Mouse (Mus musculus) midbrain, embryonic 14.5 days (tissue): ENCODE measurements around the gene Tspan2. TPM values are rescaled to one million over a fixed set of nuclear protein-coding genes. Genes with fewer than 3 reads are reported as not detected.

ENCODE experiments used
- ATAC-seq: fragments of 200-750 bp; cut with Nextera tagmentation; 2 replicates; pipeline ENCODE4 v1.8.0; 2017; ENCODE audit warnings: moderate number of reproducible peaks, moderate library complexity; ENCODE audit not compliant: low FRiP score, low TSS enrichment
- DNase-seq: peaks from one replicate; pipeline ENCODE4 v3.0.0-alpha.2; 2015
- H3K27ac ChIP-seq: fragments of 300-500 bp; sonication (generic); replicated peaks from 2 replicates; pipeline ENCODE4 v1.5.1; 2014; ENCODE audit warnings: mild to moderate bottlenecking, low read depth, low read length, moderate library complexity
- H3K27me3 ChIP-seq: fragments of 300-500 bp; sonication (generic); 2 replicates; pipeline ENCODE4 v1.6.1; 2014; ENCODE audit warnings: low read length, control low read depth, mixed read lengths; ENCODE audit not compliant: control insufficient read depth, insufficient read depth
- H3K36me3 ChIP-seq: fragments of 300-500 bp; sonication (generic); 2 replicates; pipeline ENCODE4 v1.6.1; 2014; ENCODE audit warnings: low read length, control low read depth; ENCODE audit not compliant: control insufficient read depth, insufficient read depth
- H3K4me1 ChIP-seq: fragments of 300-500 bp; sonication (generic); 2 replicates; pipeline ENCODE4 v1.6.1; 2014; ENCODE audit warnings: mild to moderate bottlenecking, antibody characterized with exemption, low read length, control low read depth; ENCODE audit not compliant: control insufficient read depth, insufficient read depth
- H3K4me2 ChIP-seq: fragments of 300-500 bp; sonication (generic); 2 replicates; pipeline ENCODE4 v1.6.1; 2014; ENCODE audit warnings: mild to moderate bottlenecking, low read length, moderate library complexity
- H3K4me3 ChIP-seq: fragments of 300-500 bp; sonication (generic); replicated peaks from 2 replicates; pipeline ENCODE4 v1.5.1; 2014; ENCODE audit warnings: low read depth, low read length
- H3K9ac ChIP-seq: fragments of 300-500 bp; sonication (generic); replicated peaks from 2 replicates; pipeline ENCODE4 v1.6.1; 2014; ENCODE audit warnings: mild to moderate bottlenecking, low read length, moderate library complexity
- H3K9me3 ChIP-seq: fragments of 300-500 bp; sonication (generic); 2 replicates; pipeline ENCODE4 v1.6.1; 2016; ENCODE audit warnings: low read length, control low read depth, mixed read lengths; ENCODE audit not compliant: control insufficient read depth
- WGBS: fragments of 180-500 bp; shearing (Covaris S2); extraction: QIAGEN DNeasy Blood & Tissue Kit; methylation state at CpG from one replicate; pipeline ENCODE4 v1.1.7; 2014; 5-methylcytosine and 5-hydroxymethylcytosine counted together
- polyA plus RNA-seq: library from polyadenylated mRNA; unstranded; fragments of >200 nt; fragmentation: Nextera tagmentation; extraction: Ambion mirVana; gene quantifications from 2 replicates; pipeline ENCODE4 v1.2.1, GENCODE M21; 2014

Gene Tspan2
- polyA plus RNA-seq, 1 experiment from 2014 or later = 10.4 TPM

- DNase-seq (no peak), ATAC-seq (no peak)
- H3K4me3 ChIP-seq = no peak overlapping the region
- peaks cover 20% of the 10 kb centered on the region for H3K4me1 ChIP-seq
- 86% methylated on average over 10 of the region's 10 CpGs for WGBS
- no peak overlapping the region for H3K27ac ChIP-seq
- no peaks in the 10 kb centered on the region for H3K9me3 ChIP-seq
- H3K27me3 ChIP-seq = no peaks in the 10 kb centered on the region
- H3K4me2 ChIP-seq = no peak overlapping the region
- H3K9ac ChIP-seq = no peak overlapping the region
- no peaks in the 10 kb centered on the region for H3K36me3 ChIP-seq
Measured at GRCm38 (mm10) chr3:102738161-102738901, 4.0 kb downstream of the Tspan2 start.

GRCm38 (mm10) chr3:102738926-102739325 is 4.6 kb downstream of the Tspan2 start:
- Histone ChIP-seq H3K27me3 (no peaks in the 10 kb centered on the region), H3K4me3 (no peak overlapping the region), H3K4me2 (no peak overlapping the region), H3K9ac (no peak overlapping the region), H3K9me3 (no peaks in the 10 kb centered on the region), H3K27ac (no peak overlapping the region), H3K4me1 (peaks cover 25% of the 10 kb centered on the region), H3K36me3 (no peaks in the 10 kb centered on the region)
- WGBS = 76% methylated on average over 6 of the region's 6 CpGs
- DNase-seq = no peak
- no peak for ATAC-seq

GRCm38 (mm10) chr3:102742725-102743124 is 8.4 kb downstream of the Tspan2 start:
- no peak for DNase-seq
- Histone ChIP-seq H3K4me1 (peaks cover 19% of the 10 kb centered on the region), H3K36me3 (no peaks in the 10 kb centered on the region), H3K4me3 (no peak overlapping the region), H3K9me3 (no peaks in the 10 kb centered on the region), H3K27me3 (no peaks in the 10 kb centered on the region), H3K4me2 (no peak overlapping the region), H3K9ac (0 out of 2 replicates have a peak overlapping the region, but pooled peaks have one; percentile 16), H3K27ac (no peak overlapping the region)
- ATAC-seq = no peak
- 28% methylated on average over 4 of the region's 4 CpGs for WGBS

GRCm38 (mm10) chr3:102743202-102743601 is 8.9 kb downstream of the Tspan2 start:
- Histone ChIP-seq H3K27me3 (no peaks in the 10 kb centered on the region), H3K4me2 (no peak overlapping the region), H3K4me3 (no peak overlapping the region), H3K36me3 (no peaks in the 10 kb centered on the region), H3K4me1 (peaks cover 24% of the 10 kb centered on the region), H3K9me3 (no peaks in the 10 kb centered on the region), H3K9ac (no peak overlapping the region), H3K27ac (no peak overlapping the region)
- 27% methylated on average over 4 of the region's 4 CpGs for WGBS
- ATAC-seq = no peak
- DNase-seq = no peak

- ATAC-seq = no peak
- no peaks in the 10 kb centered on the region for H3K36me3 ChIP-seq
- H3K9me3 ChIP-seq = no peaks in the 10 kb centered on the region
- H3K9ac ChIP-seq = no peak overlapping the region
- no peak overlapping the region for H3K27ac ChIP-seq
- peaks cover 25% of the 10 kb centered on the region for H3K4me1 ChIP-seq
- no peaks in the 10 kb centered on the region for H3K27me3 ChIP-seq
- H3K4me3 ChIP-seq = no peak overlapping the region
- no peak overlapping the region for H3K4me2 ChIP-seq
- WGBS = 63% methylated on average over 9 of the region's 9 CpGs
- DNase-seq = no peak
Measured at GRCm38 (mm10) chr3:102743781-102744471, 9.6 kb downstream of the Tspan2 start.

- H3K27ac ChIP-seq = no peak overlapping the region
- ATAC-seq = no peak
- WGBS = 45% methylated on average over 5 of the region's 5 CpGs
Measured at GRCm38 (mm10) chr3:102744657-102745056, 10.3 kb downstream of the Tspan2 start.

GRCm38 (mm10) chr3:102746174-102746573 is 11.8 kb downstream of the Tspan2 start:
- Histone ChIP-seq H3K9me3 (no peaks in the 10 kb centered on the region), H3K27me3 (no peaks in the 10 kb centered on the region), H3K4me3 (no peak overlapping the region), H3K9ac (no peak overlapping the region), H3K4me2 (no peak overlapping the region), H3K4me1 (peaks cover 25% of the 10 kb centered on the region), H3K27ac (no peak overlapping the region), H3K36me3 (no peaks in the 10 kb centered on the region)
- no peak for ATAC-seq
- WGBS = 90% methylated on average over 4 of the region's 4 CpGs
- DNase-seq = no peak

More at GRCm38 (mm10) chr3:102744657-102745056, 10.3 kb downstream of the Tspan2 start:
- Histone ChIP-seq H3K9ac (no peak overlapping the region), H3K9me3 (no peaks in the 10 kb centered on the region), H3K4me3 (no peak overlapping the region), H3K27me3 (no peaks in the 10 kb centered on the region), H3K4me2 (no peak overlapping the region), H3K36me3 (no peaks in the 10 kb centered on the region), H3K4me1 (peaks cover 25% of the 10 kb centered on the region)
- DNase-seq = no peak

- peaks cover 17% of the 10 kb centered on the region for H3K4me1 ChIP-seq
- no peaks in the 10 kb centered on the region for H3K9me3 ChIP-seq
- no peak overlapping the region for H3K4me2 ChIP-seq
- WGBS = 43% methylated on average over 3 of the region's 3 CpGs
- no peaks in the 10 kb centered on the region for H3K27me3 ChIP-seq
- ATAC-seq (no peak), DNase-seq (peak; percentile 45)
- H3K27ac ChIP-seq = no peak overlapping the region
- H3K4me3 ChIP-seq = no peak overlapping the region
- H3K9ac ChIP-seq = no peak overlapping the region
- H3K36me3 ChIP-seq = no peaks in the 10 kb centered on the region
Measured at GRCm38 (mm10) chr3:102748038-102748437, 13.7 kb downstream of the Tspan2 start.

- no peaks in the 10 kb centered on the region for H3K9me3 ChIP-seq
- H3K9ac ChIP-seq = no peak overlapping the region
- H3K27ac ChIP-seq = no peak overlapping the region
- H3K27me3 ChIP-seq = no peaks in the 10 kb centered on the region
- WGBS = 88% methylated on average over 5 of the region's 5 CpGs
- no peak overlapping the region for H3K4me2 ChIP-seq
- no peaks in the 10 kb centered on the region for H3K36me3 ChIP-seq
- H3K4me3 ChIP-seq = no peak overlapping the region
- DNase-seq = no peak
- H3K4me1 ChIP-seq = peaks cover 12% of the 10 kb centered on the region
- ATAC-seq = no peak
Measured at GRCm38 (mm10) chr3:102748686-102749085, 14.4 kb downstream of the Tspan2 start.
